Mouse (Mus musculus) urinary bladder, adult 2 months (tissue): Measurements from ENCODE around the gene Ddx39b. TPM values are rescaled to one million over a fixed set of nuclear protein-coding genes. Genes with fewer than 3 reads are reported as not detected.

Experiments used
- polyA plus RNA-seq: library from polyadenylated mRNA; depleted of rRNA; stranded (reverse); fragments of >200 nt; gene quantifications from 2 replicates; pipeline ENCODE4 v1.2.3, GENCODE M21; 2012; rRNA removed

The Ddx39b gene
- polyA plus RNA-seq, 1 experiment: 350 TPM

Other genes starting within 250 kb of the Ddx39b start
- 49.8 and 53.0 TPM in 2 replicates for gene Vars, start 240.8 kb upstream of the Ddx39b start, polyA plus RNA-seq
- gene Vwa7, start 225.2 kb upstream of the Ddx39b start, polyA plus RNA-seq: 5.2 and 6.1 TPM in 2 replicates
- 0.77 and 0.81 TPM in 2 replicates for gene Sapcd1, start 213.7 kb upstream of the Ddx39b start, polyA plus RNA-seq
- 1.2 and 1.4 TPM in 2 replicates for gene Msh5, start 195.0 kb upstream of the Ddx39b start, polyA plus RNA-seq
- gene Clic1, start 191.8 kb upstream of the Ddx39b start, polyA plus RNA-seq: 149 and 191 TPM in 2 replicates
- gene Ddah2, start 182.7 kb upstream of the Ddx39b start, polyA plus RNA-seq: 60.5 and 68.6 TPM in 2 replicates
- 0.26 and 0.37 TPM in 2 replicates for gene Ly6g6c, start 176.4 kb upstream of the Ddx39b start, polyA plus RNA-seq
- 0.44 and 0.48 TPM in 2 replicates for gene Mpig6b, start 175.6 kb upstream of the Ddx39b start, polyA plus RNA-seq
- 9.5 and 12.9 TPM in 2 replicates for gene Ly6g6e, start 164.8 kb upstream of the Ddx39b start, polyA plus RNA-seq
- 5.4 and 5.8 TPM in 2 replicates for gene Ly6g6d, start 163.7 kb upstream of the Ddx39b start, polyA plus RNA-seq
- 0.15 TPM in 1 of 2 replicates, not detected in the other for gene Ly6g6f, start 156.1 kb upstream of the Ddx39b start, polyA plus RNA-seq
- gene Abhd16a, start 152.5 kb upstream of the Ddx39b start, polyA plus RNA-seq: 104 and 114 TPM in 2 replicates
- not detected in 2 replicates for gene Ly6g5c, start 133.5 kb upstream of the Ddx39b start, polyA plus RNA-seq
- 1.0 and 1.2 TPM in 2 replicates for gene Ly6g5b, start 126.3 kb upstream of the Ddx39b start, polyA plus RNA-seq
- gene Gpank1, start 120.3 kb upstream of the Ddx39b start, polyA plus RNA-seq: 16.2 and 19.3 TPM in 2 replicates
- gene Csnk2b, start 119.7 kb upstream of the Ddx39b start, polyA plus RNA-seq: 116 and 122 TPM in 2 replicates
- gene D17H6S53E, start 115.4 kb upstream of the Ddx39b start, polyA plus RNA-seq: 10.2 and 12.6 TPM in 2 replicates
- gene Apom, start 109.7 kb upstream of the Ddx39b start, polyA plus RNA-seq: 0.22 and 0.29 TPM in 2 replicates
- gene Bag6, start 106.6 kb upstream of the Ddx39b start, polyA plus RNA-seq: 130 and 136 TPM in 2 replicates
- 170 and 213 TPM in 2 replicates for gene Prrc2a, start 76.8 kb upstream of the Ddx39b start, polyA plus RNA-seq
- gene Aif1, start 65.7 kb upstream of the Ddx39b start, polyA plus RNA-seq: 11.2 and 13.3 TPM in 2 replicates
- gene Lst1, start 53.3 kb upstream of the Ddx39b start, polyA plus RNA-seq: 20.4 and 23.0 TPM in 2 replicates
- 2.6 and 3.5 TPM in 2 replicates for gene Ltb, start 47.3 kb upstream of the Ddx39b start, polyA plus RNA-seq
- 0.55 and 0.83 TPM in 2 replicates for gene Tnf, start 39.7 kb upstream of the Ddx39b start, polyA plus RNA-seq
- 0.29 and 0.43 TPM in 2 replicates for gene Lta, start 36.4 kb upstream of the Ddx39b start, polyA plus RNA-seq
- 0.18 TPM in 1 of 2 replicates, not detected in the other for gene Gm16181, start 20.9 kb upstream of the Ddx39b start, polyA plus RNA-seq
- gene Atp6v1g2, start 8.1 kb upstream of the Ddx39b start, polyA plus RNA-seq: 11.9 and 14.5 TPM in 2 replicates
- gene Nfkbil1, start 6.0 kb upstream of the Ddx39b start, polyA plus RNA-seq: 14.0 and 15.4 TPM in 2 replicates
- gene H2-D1, start 21.0 kb downstream of the Ddx39b start, polyA plus RNA-seq: 589 and 606 TPM in 2 replicates
- gene H2-Q1, start 78.7 kb downstream of the Ddx39b start, polyA plus RNA-seq: 0.19 TPM in 2 replicates
- gene H2-Q2, start 100.5 kb downstream of the Ddx39b start, polyA plus RNA-seq: 3.0 and 3.4 TPM in 2 replicates
- 69.6 and 78.7 TPM in 2 replicates for gene H2-Q4, start 137.9 kb downstream of the Ddx39b start, polyA plus RNA-seq
- gene H2-Q6, start 183.1 kb downstream of the Ddx39b start, polyA plus RNA-seq: 31.9 and 38.8 TPM in 2 replicates
- gene H2-Q7, start 197.4 kb downstream of the Ddx39b start, polyA plus RNA-seq: 56.1 and 64.7 TPM in 2 replicates
- 0.80 and 1.4 TPM in 2 replicates for gene H2-Q10, start 228.3 kb downstream of the Ddx39b start, polyA plus RNA-seq